Mouse (Mus musculus) heart, embryonic 10.5 days (tissue): ENCODE data around the gene Acer1. TPM values are rescaled to one million over a fixed set of nuclear protein-coding genes. Genes with fewer than 3 reads are reported as not detected.

Experiments used
- DNase-seq: peaks from one replicate; pipeline ENCODE4 v3.0.0-alpha.2; 2017; ENCODE audit warnings: low spot score
- H3K27ac ChIP-seq: fragments of 300-500 bp; sonication (generic); 2 replicates; pipeline ENCODE4 v1.5.1; 2016; ENCODE audit warnings: mild to moderate bottlenecking
- H3K27me3 ChIP-seq: fragments of 300-500 bp; sonication (generic); 2 replicates; pipeline ENCODE4 v1.6.1; 2016; ENCODE audit warnings: mild to moderate bottlenecking; ENCODE audit not compliant: poor library complexity, insufficient read depth, severe bottlenecking
- H3K36me3 ChIP-seq: fragments of 300-500 bp; sonication (generic); 2 replicates; pipeline ENCODE4 v1.6.1; 2016; ENCODE audit warnings: mild to moderate bottlenecking, moderate library complexity
- H3K4me1 ChIP-seq: fragments of 300-500 bp; sonication (generic); 2 replicates; pipeline ENCODE4 v1.6.1; 2016; ENCODE audit warnings: mild to moderate bottlenecking
- H3K4me3 ChIP-seq: fragments of 300-500 bp; sonication (generic); 2 replicates; pipeline ENCODE4 v1.5.1; 2016; ENCODE audit warnings: mild to moderate bottlenecking, moderate library complexity
- H3K9me3 ChIP-seq: fragments of 300-500 bp; sonication (generic); 2 replicates; pipeline ENCODE4 v1.6.1; 2016; ENCODE audit warnings: mild to moderate bottlenecking, moderate library complexity
- WGBS: fragments of 180-500 bp; shearing (Covaris S2); methylation state at CpG from one replicate; pipeline ENCODE4 v1.1.7; 2016; 5-methylcytosine and 5-hydroxymethylcytosine counted together
- polyA plus RNA-seq: library from polyadenylated mRNA; unstranded; fragments of >200 nt; fragmentation: Nextera tagmentation; extraction: Ambion mirVana; gene quantifications from 2 replicates; pipeline ENCODE4 v1.2.1, GENCODE M21; 2016

Acer1 gene
- polyA plus RNA-seq, 1 experiment from 2014 or later = not detected

- Histone ChIP-seq H3K36me3 (no peaks in the 10 kb centered on the region), H3K27ac (no peak overlapping the region), H3K4me1 (no peaks in the 10 kb centered on the region), H3K27me3 (peaks cover 5% of the 10 kb centered on the region; the same call in 1 of the 2 replicates), H3K9me3 (no peaks in the 10 kb centered on the region), H3K4me3 (no peak overlapping the region)
- WGBS = 61% methylated on average over 4 of the region's 4 CpGs
- no peak for DNase-seq
These were observed 23.3 kb downstream of the Acer1 start for GRCm38 (mm10) chr17:56958667-56959066.

- Histone ChIP-seq H3K4me3 (no peak overlapping the region), H3K36me3 (no peaks in the 10 kb centered on the region), H3K4me1 (no peaks in the 10 kb centered on the region), H3K9me3 (no peaks in the 10 kb centered on the region), H3K27ac (no peak overlapping the region), H3K27me3 (peaks cover 5% of the 10 kb centered on the region; the same call in 1 of the 2 replicates)
- WGBS = 24% methylated on average over 11 of the region's 11 CpGs
- DNase-seq = peak; percentile 91
These were observed 24.0 kb downstream of the Acer1 start for GRCm38 (mm10) chr17:56957763-56958429.

- no peak overlapping the region for H3K4me3 ChIP-seq
- H3K4me1 ChIP-seq = no peaks in the 10 kb centered on the region
- H3K27ac ChIP-seq = no peak overlapping the region
- H3K27me3 ChIP-seq = peaks cover 5% of the 10 kb centered on the region; the same call in 1 of the 2 replicates
- H3K36me3 ChIP-seq = no peaks in the 10 kb centered on the region
- 76% methylated on average over 7 of the region's 7 CpGs for WGBS
- no peaks in the 10 kb centered on the region for H3K9me3 ChIP-seq
- peak; percentile 69 for DNase-seq
These were observed 27.1 kb downstream of the Acer1 start for GRCm38 (mm10) chr17:56954871-56955270.

GRCm38 (mm10) chr17:56952639-56953038 is 29.3 kb downstream of the Acer1 start:
- H3K9me3 ChIP-seq = no peaks in the 10 kb centered on the region

GRCm38 (mm10) chr17:56950915-56951314 is 31.0 kb downstream of the Acer1 start:
- Histone ChIP-seq H3K27ac (no peak overlapping the region), H3K27me3 (peaks cover 5% of the 10 kb centered on the region; the same call in 1 of the 2 replicates), H3K4me1 (no peaks in the 10 kb centered on the region), H3K36me3 (no peaks in the 10 kb centered on the region), H3K9me3 (peaks cover 4% of the 10 kb centered on the region; the same call in 1 of the 2 replicates), H3K4me3 (no peak overlapping the region)
- WGBS = 12% methylated on average over 3 of the region's 3 CpGs
- DNase-seq = no peak

More at GRCm38 (mm10) chr17:56952639-56953038, 29.3 kb downstream of the Acer1 start:
- Histone ChIP-seq H3K4me3 (no peak overlapping the region), H3K4me1 (no peaks in the 10 kb centered on the region), H3K27me3 (peaks cover 5% of the 10 kb centered on the region; the same call in 1 of the 2 replicates), H3K27ac (no peak overlapping the region), H3K36me3 (no peaks in the 10 kb centered on the region)
- no peak for DNase-seq
- WGBS = 79% methylated on average over 1 of the region's 1 CpGs

GRCm38 (mm10) chr17:56938751-56939150 is 43.2 kb downstream of the Acer1 start:
- 87% methylated on average over 4 of the region's 4 CpGs for WGBS
- DNase-seq = no peak
- no peaks in the 10 kb centered on the region for H3K27me3 ChIP-seq

GRCm38 (mm10) chr17:56936731-56937130 is 45.2 kb downstream of the Acer1 start:
- WGBS = 85% methylated on average over 7 of the region's 7 CpGs
- Histone ChIP-seq H3K4me3 (no peak overlapping the region), H3K9me3 (no peaks in the 10 kb centered on the region), H3K36me3 (0 out of 2 replicates have a peak, but pooled peaks cover 5% of the 10 kb centered on the region), H3K4me1 (peaks cover 29% of the 10 kb centered on the region), H3K27ac (no peak overlapping the region), H3K27me3 (no peaks in the 10 kb centered on the region)
- no peak for DNase-seq

More at GRCm38 (mm10) chr17:56938751-56939150, 43.2 kb downstream of the Acer1 start:
- H3K27ac ChIP-seq = no peak overlapping the region
- H3K9me3 ChIP-seq = no peaks in the 10 kb centered on the region
- no peaks in the 10 kb centered on the region for H3K36me3 ChIP-seq
- H3K4me1 ChIP-seq = peaks cover 15% of the 10 kb centered on the region
- H3K4me3 ChIP-seq = no peak overlapping the region

- Histone ChIP-seq H3K4me1 (peaks cover 35% of the 10 kb centered on the region), H3K36me3 (0 out of 2 replicates have a peak, but pooled peaks cover 5% of the 10 kb centered on the region), H3K4me3 (peak within 1 kb of the TSS; percentile 89), H3K27me3 (no peaks in the 10 kb centered on the region), H3K27ac (peak within 1 kb of the TSS; percentile 98), H3K9me3 (no peaks in the 10 kb centered on the region)
- peak; percentile 99 for DNase-seq
- 2% methylated on average over 72 of the region's 76 CpGs for WGBS
These were observed 46.4 kb downstream of the Acer1 start, which contains the start of gene Mllt1 for GRCm38 (mm10) chr17:56935363-56936131. Gene Mllt1 (minus strand): TSS chr17:56935415.

GRCm38 (mm10) chr17:56934545-56935330 is 47.2 kb downstream of the Acer1 start:
- H3K4me1 ChIP-seq = peaks cover 43% of the 10 kb centered on the region
- H3K27me3 ChIP-seq = no peaks in the 10 kb centered on the region
- 0 out of 2 replicates have a peak, but pooled peaks cover 5% of the 10 kb centered on the region for H3K36me3 ChIP-seq
- DNase-seq = peak; percentile 83
- H3K4me3 ChIP-seq = peak overlapping the region; percentile 89
- WGBS = 2% methylated on average over 45 of the region's 45 CpGs
- H3K9me3 ChIP-seq = no peaks in the 10 kb centered on the region
- H3K27ac ChIP-seq = peak overlapping the region; percentile 98

- 85% methylated on average over 2 of the region's 2 CpGs for WGBS
- H3K27ac ChIP-seq = no peak overlapping the region
- H3K4me1 ChIP-seq = peaks cover 57% of the 10 kb centered on the region
- H3K27me3 ChIP-seq = no peaks in the 10 kb centered on the region
- no peak for DNase-seq
- no peaks in the 10 kb centered on the region for H3K9me3 ChIP-seq
- H3K36me3 ChIP-seq = 0 out of 2 replicates have a peak, but pooled peaks cover 5% of the 10 kb centered on the region
- peak overlapping the region; percentile 89 for H3K4me3 ChIP-seq
These were observed 48.5 kb downstream of the Acer1 start for GRCm38 (mm10) chr17:56933395-56933794.

- H3K27me3 ChIP-seq = no peaks in the 10 kb centered on the region
- peaks cover 61% of the 10 kb centered on the region for H3K4me1 ChIP-seq
- no peaks in the 10 kb centered on the region for H3K9me3 ChIP-seq
- 0 out of 2 replicates have a peak overlapping the region, but pooled peaks have one; percentile 17 for H3K27ac ChIP-seq
- WGBS = 81% methylated on average over 8 of the region's 8 CpGs
- H3K36me3 ChIP-seq = peaks cover 28% of the 10 kb centered on the region
- DNase-seq = no peak
- H3K4me3 ChIP-seq = no peak overlapping the region
These were observed 51.9 kb downstream of the Acer1 start for GRCm38 (mm10) chr17:56930026-56930425.

- WGBS = 71% methylated on average over 1 of the region's 1 CpGs
- peaks cover 59% of the 10 kb centered on the region for H3K4me1 ChIP-seq
- no peak overlapping the region for H3K4me3 ChIP-seq
- no peaks in the 10 kb centered on the region for H3K9me3 ChIP-seq
- H3K27ac ChIP-seq = 0 out of 2 replicates have a peak overlapping the region, but pooled peaks have one; percentile 17
- peaks cover 33% of the 10 kb centered on the region for H3K36me3 ChIP-seq
- no peak for DNase-seq
- no peaks in the 10 kb centered on the region for H3K27me3 ChIP-seq
These were observed 52.4 kb downstream of the Acer1 start for GRCm38 (mm10) chr17:56929530-56929929.
